Mouse (Mus musculus) stomach, embryonic 14.5 days (tissue): ENCODE measurements around the gene Gpr19. TPM values are rescaled to one million over a fixed set of nuclear protein-coding genes. Genes with fewer than 3 reads are reported as not detected.

Source experiments
- ATAC-seq: fragments of 200-750 bp; cut with Nextera tagmentation; 2 replicates; pipeline ENCODE4 v1.8.0; 2017; ENCODE audit warnings: low read depth, moderate TSS enrichment; ENCODE audit not compliant: insufficient number of reproducible peaks, insufficient read depth, low FRiP score
- H3K27ac ChIP-seq: fragments of 300-500 bp; sonication (generic); 2 replicates; pipeline ENCODE4 v1.5.1; 2014; ENCODE audit warnings: mild to moderate bottlenecking, low read length, moderate library complexity, mixed read lengths
- H3K27me3 ChIP-seq: fragments of 300-500 bp; sonication (generic); 2 replicates; pipeline ENCODE4 v1.6.1; 2014; ENCODE audit warnings: low read length, control low read depth, mixed read lengths; ENCODE audit not compliant: control insufficient read depth, insufficient read depth
- H3K36me3 ChIP-seq: fragments of 300-500 bp; sonication (generic); 2 replicates; pipeline ENCODE4 v1.6.1; 2014; ENCODE audit warnings: mild to moderate bottlenecking, control low read depth, low read length, moderate library complexity, mixed read lengths; ENCODE audit not compliant: control insufficient read depth, insufficient read depth
- H3K4me1 ChIP-seq: fragments of 300-500 bp; sonication (generic); 2 replicates; pipeline ENCODE4 v1.6.1; 2014; ENCODE audit warnings: low read length, control low read depth, mixed read lengths; ENCODE audit not compliant: control insufficient read depth, insufficient read depth
- H3K4me2 ChIP-seq: fragments of 300-500 bp; sonication (generic); replicated peaks from 2 replicates; pipeline ENCODE4 v1.6.1; 2014; ENCODE audit warnings: low read depth, low read length, control low read depth
- H3K4me3 ChIP-seq: fragments of 300-500 bp; sonication (generic); 2 replicates; pipeline ENCODE4 v1.5.1; 2014; ENCODE audit warnings: low read depth, low read length, control low read depth
- H3K9ac ChIP-seq: fragments of 300-500 bp; sonication (generic); replicated peaks from 2 replicates; pipeline ENCODE4 v1.6.1; 2014; ENCODE audit warnings: low read depth, mild to moderate bottlenecking, control low read depth, low read length, moderate library complexity, mixed read lengths
- H3K9me3 ChIP-seq: fragments of 300-500 bp; sonication (generic); 2 replicates; pipeline ENCODE4 v1.6.1; 2016; ENCODE audit warnings: low read depth, low read length, control low read depth; ENCODE audit not compliant: control insufficient read depth
- WGBS: fragments of 180-500 bp; shearing (Covaris S2); extraction: QIAGEN DNeasy Blood & Tissue Kit; methylation state at CpG from one replicate; pipeline ENCODE4 v1.1.7; 2014; 5-methylcytosine and 5-hydroxymethylcytosine counted together
- polyA plus RNA-seq: library from polyadenylated mRNA; unstranded; fragments of >200 nt; fragmentation: Nextera tagmentation; extraction: Ambion mirVana; gene quantifications from 2 replicates; pipeline ENCODE4 v1.2.1, GENCODE M21; 2014

Gene Gpr19
- polyA plus RNA-seq, 1 experiment from 2014 or later = 12.3 TPM

DNA sequence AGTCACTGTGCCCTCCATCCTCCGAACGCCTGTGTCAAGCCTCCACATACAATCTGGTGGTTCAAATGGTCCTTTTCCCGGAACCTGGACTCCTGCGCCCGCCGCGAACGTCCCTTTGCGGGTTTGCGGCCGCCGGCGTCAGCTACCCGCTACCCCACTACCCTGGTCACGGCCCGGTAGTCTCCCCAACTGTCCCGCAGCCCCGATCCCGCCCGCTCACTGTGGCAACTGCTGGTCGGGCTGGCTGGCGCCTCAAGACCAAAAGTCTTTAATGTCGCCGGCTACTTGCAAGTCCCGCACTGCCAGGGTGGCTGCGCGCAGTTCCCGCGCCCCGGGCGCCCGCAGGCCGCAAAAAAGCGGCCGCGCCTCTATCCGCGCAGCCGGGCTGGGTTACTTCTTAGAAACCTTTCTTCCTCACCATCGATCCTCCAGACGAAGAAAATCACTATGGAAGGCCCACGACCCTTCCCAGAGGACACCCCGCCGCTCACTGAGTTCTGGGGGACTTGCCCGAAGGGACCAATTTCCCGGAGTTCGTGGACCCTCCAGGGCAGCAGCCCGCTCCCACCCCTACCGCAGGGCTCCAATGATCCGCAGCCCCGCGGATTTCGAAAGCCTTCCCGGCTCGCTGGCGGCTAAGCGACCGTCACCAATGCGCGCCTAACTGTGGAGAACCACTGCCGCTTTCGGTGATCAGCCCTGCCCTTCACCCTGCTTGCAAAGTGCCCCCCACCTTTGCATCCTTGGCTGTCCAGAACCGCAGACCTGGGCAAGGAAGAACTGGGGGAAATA is 28.6 kb upstream of the Gpr19 start:
- Histone ChIP-seq H3K4me3 (peak overlapping the region; percentile 37), H3K4me1 (peaks cover 25% of the 10 kb centered on the region), H3K4me2 (peak overlapping the region; percentile 94), H3K27ac (peak overlapping the region; percentile 94), H3K36me3 (peaks cover 7% of the 10 kb centered on the region), H3K9ac (peak overlapping the region; percentile 43), H3K9me3 (no peaks in the 10 kb centered on the region), H3K27me3 (no peaks in the 10 kb centered on the region)
- 2% methylated on average over 63 of the region's 63 CpGs for WGBS
- 0 out of 2 replicates have a peak, but pooled peaks have one; percentile 3 for ATAC-seq

DNA sequence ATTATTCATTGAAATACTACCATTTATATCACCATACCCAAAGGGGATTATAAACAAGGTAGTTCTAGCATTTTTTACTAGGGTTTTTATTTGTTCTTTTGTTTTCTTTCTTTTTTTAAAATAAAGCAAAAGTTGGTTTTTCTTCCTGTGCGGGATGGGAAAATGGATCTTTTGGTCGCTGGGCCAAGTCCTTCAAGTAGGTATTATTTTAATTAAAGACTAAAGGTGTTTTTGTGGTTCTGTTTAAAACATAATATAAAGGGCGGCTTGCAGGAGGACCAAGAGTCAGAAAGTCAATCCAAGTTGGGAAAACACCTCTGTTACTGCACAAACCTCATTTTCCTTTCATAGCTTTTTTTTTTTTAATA is 27.9 kb upstream of the Gpr19 start:
- Histone ChIP-seq H3K36me3 (peaks cover 7% of the 10 kb centered on the region), H3K4me2 (peak overlapping the region; percentile 94), H3K27ac (no peak overlapping the region), H3K4me3 (peak overlapping the region; percentile 37), H3K9me3 (no peaks in the 10 kb centered on the region), H3K27me3 (no peaks in the 10 kb centered on the region), H3K4me1 (peaks cover 27% of the 10 kb centered on the region), H3K9ac (peak overlapping the region; percentile 43)
- 47% methylated on average over 3 of the region's 3 CpGs for WGBS
- no peak for ATAC-seq

DNA sequence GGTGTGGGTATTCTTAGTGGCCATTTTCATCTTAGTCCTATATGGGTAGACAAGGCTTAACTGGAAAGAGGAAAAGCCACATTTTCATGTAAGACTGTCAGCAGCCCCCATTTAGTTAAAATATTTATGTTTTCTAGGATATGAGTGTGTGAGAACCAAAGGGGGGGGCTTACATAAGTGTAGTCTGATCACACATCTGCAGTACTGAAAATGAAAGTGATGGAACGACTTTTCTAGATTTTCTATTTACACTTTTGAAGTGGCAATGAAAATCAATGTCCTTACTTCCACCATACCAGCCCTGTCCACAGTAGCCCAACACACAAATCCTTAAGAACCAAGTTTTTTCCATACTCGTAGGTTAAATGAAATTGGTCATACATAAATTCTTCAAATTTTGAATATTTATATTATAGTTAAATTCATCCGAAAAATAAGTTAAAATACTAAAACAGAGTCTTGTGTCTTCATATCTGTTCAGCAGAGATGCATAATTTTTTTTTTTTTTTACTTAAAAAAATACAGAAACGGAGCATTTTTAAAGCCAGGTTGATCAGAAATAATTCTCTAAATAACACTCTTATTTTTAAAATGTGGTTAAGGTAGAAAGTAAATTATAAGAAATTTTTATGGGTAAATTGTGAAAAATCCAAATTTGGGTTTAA is 27.4 kb upstream of the Gpr19 start:
- H3K9me3 ChIP-seq = no peaks in the 10 kb centered on the region
- H3K36me3 ChIP-seq = peaks cover 7% of the 10 kb centered on the region
- no peaks in the 10 kb centered on the region for H3K27me3 ChIP-seq
- no peak overlapping the region for H3K4me2 ChIP-seq
- H3K4me3 ChIP-seq = no peak overlapping the region
- 74% methylated on average over 4 of the region's 4 CpGs for WGBS
- peaks cover 27% of the 10 kb centered on the region for H3K4me1 ChIP-seq
- H3K9ac ChIP-seq = no peak overlapping the region
- no peak overlapping the region for H3K27ac ChIP-seq
- no peak for ATAC-seq

DNA sequence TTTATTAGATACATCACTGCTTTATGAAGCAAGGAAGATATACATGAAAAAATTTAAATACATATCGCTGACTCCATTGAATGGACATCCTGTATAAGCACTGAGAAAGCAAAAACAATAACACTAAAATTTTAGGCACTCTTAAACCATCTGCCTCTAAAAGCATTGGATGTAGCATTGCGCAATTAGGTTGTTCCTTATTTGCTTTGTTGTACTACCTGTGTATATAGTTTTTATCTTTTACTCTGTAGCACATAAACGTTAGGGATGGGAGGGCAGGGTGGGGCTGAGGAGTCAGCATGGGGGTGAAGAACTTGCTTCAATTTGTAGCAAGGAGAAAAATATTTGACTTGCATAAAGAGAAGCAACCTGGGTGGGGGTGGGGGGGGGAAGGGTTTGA is 25.9 kb upstream of the Gpr19 start:
- Histone ChIP-seq H3K4me1 (peaks cover 22% of the 10 kb centered on the region), H3K9ac (no peak overlapping the region), H3K4me2 (no peak overlapping the region), H3K4me3 (no peak overlapping the region), H3K27me3 (no peaks in the 10 kb centered on the region), H3K27ac (no peak overlapping the region), H3K36me3 (peaks cover 7% of the 10 kb centered on the region), H3K9me3 (no peaks in the 10 kb centered on the region)
- ATAC-seq = no peak
- WGBS = 76% methylated on average over 3 of the region's 3 CpGs

DNA sequence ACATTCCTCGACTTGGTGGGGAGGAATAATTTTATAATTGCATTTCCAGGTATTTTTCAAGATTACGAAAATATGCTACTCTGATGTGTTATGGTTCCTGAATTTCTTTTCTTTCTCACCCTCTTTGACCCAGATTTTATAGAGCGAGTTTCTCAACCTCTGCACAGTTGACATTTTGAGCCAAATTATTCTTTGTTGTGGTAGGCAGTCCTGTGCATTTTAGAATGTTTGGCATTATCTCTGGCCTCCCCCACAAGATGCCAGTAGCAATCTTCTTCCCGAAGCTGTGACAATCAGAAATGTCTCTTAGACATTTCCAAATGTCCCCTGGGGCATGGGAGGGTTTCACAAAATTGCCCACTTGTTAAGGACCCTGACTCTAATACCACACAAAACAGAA is 25.3 kb upstream of the Gpr19 start:
- ATAC-seq = no peak
- Histone ChIP-seq H3K4me1 (peaks cover 22% of the 10 kb centered on the region), H3K4me2 (no peak overlapping the region), H3K9ac (no peak overlapping the region), H3K9me3 (no peaks in the 10 kb centered on the region), H3K4me3 (no peak overlapping the region), H3K36me3 (peaks cover 7% of the 10 kb centered on the region), H3K27ac (no peak overlapping the region), H3K27me3 (no peaks in the 10 kb centered on the region)
- 75% methylated on average over 4 of the region's 4 CpGs for WGBS

DNA sequence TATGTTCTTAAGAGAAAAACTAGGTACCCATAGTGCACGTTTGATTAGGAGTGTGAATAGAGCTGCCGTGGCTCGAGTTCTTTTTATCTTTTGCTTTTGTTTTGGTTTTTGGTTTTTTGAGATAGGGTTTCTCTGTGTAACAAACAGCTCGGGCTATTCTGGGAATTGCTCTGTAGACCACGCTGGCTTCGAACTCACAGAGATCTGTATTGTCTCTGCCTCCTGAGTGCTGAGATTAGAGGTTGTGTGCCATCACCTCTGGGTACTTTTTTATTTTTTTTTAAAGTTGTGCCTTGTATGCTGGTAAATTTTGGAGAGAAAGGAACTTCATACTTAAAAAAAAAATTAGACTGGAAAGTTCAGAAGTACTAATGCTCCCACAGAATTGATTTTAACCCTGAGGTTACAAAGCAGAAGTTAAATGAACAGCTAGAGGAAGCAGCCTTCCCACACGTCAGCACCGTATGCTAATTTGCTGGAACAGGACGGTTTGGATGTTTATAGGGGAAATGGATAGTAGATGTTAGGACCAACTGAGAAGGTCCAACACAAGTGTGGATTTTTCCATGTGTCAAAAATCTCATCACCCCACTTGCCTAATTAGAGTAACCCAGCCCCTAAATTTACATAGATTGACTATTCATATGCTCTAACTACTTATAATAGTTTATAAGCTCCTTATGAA is 24.3 kb upstream of the Gpr19 start:
- no peak for ATAC-seq
- peak overlapping the region; percentile 87 for H3K4me3 ChIP-seq
- no peak overlapping the region for H3K27ac ChIP-seq
- peaks cover 7% of the 10 kb centered on the region for H3K36me3 ChIP-seq
- peak overlapping the region; percentile 90 for H3K4me2 ChIP-seq
- H3K27me3 ChIP-seq = no peaks in the 10 kb centered on the region
- no peaks in the 10 kb centered on the region for H3K9me3 ChIP-seq
- WGBS = 57% methylated on average over 9 of the region's 9 CpGs
- no peak overlapping the region for H3K9ac ChIP-seq
- H3K4me1 ChIP-seq = peaks cover 24% of the 10 kb centered on the region

DNA sequence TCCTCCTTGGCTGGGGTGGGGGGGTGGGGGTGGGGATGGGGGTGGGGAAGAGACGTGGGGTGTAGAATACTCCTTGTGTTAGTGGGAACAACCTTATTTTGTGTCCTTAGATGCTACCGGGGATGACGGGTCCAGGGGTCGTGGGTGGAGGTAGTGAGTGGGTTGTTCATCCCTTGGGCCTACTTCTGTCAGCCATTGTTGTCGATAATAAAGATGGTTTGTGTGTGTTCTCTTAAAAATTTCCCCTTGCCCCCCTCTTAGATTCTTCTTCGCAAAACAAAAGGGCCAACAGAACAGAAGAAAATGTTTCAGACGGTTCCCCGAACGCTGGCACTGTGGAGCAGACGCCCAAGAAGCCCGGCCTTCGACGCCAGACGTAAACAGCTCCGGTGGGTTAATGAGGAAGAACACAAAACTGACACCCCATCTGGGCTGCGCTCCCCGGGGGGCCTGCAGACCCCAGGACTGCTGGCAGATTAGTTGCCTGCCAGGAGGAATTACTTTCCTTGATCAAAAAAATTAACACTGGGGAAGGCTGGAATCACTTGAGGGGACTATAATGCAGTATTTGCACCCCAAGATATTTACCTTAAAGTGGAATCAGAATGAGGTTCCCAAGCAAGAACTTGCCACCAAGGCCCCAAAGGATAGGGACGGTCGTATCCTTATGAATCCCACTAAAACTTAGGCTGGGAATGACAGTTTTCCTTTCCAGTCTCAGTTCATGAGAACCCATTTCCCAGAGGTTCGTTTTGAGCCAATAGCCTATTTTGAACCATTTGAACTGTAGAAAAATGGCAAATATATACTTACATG is 23.5 kb upstream of the Gpr19 start:
- Histone ChIP-seq H3K9ac (peak overlapping the region; percentile 82), H3K9me3 (no peaks in the 10 kb centered on the region), H3K36me3 (peaks cover 7% of the 10 kb centered on the region), H3K4me1 (peaks cover 25% of the 10 kb centered on the region), H3K4me2 (peak overlapping the region; percentile 90), H3K27me3 (no peaks in the 10 kb centered on the region), H3K27ac (no peak overlapping the region; the same call in 1 of the 2 replicates), H3K4me3 (peak overlapping the region; percentile 87)
- no peak for ATAC-seq
- 9% methylated on average over 20 of the region's 20 CpGs for WGBS
